Mouse (Mus musculus): ENCODE data around the gene Sdhaf4.

Sdhaf4 gene

DNA sequence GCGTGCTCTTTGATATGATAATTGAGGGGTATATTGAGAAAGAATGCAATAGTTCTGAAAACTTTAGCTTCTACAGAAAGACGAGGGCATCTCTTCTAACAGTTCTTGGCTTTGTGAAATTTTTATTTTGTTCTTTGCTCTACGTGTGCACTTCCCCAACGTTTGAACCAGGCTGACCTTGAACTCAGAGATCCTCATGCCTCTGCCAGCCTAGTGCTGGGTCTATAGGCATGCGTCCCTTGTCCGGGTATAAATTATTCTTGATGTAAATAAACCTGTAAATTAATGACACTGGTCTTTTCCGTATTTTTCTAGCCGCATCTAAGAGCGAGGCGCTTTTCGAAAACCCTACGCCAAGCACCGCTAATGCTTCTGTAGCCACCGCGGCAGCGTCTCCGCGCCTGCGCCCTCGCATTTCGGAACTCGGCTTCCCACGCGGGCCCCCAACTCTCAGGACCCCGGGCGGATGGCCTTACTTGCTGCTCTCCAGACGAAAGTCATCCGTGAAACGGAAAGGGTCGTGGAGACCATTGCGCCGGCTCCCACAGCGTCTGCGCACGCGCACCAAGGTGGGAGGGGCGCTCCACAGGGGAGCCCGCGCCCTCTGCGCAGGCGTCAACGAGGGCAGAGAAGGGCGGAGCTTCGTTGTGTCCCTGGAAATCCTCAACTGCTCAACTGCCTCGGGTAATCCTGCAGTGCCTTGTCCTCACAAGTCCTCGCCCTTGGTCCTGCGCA, at the start of gene Sdhaf4:
TSS of gene Sdhaf4 (minus strand) at position 587 of the 735 bp plus-strand sequence.
- DNase-seq (ENCODE audit: low read depth, low spot score) = peak; percentile 86

DNA sequence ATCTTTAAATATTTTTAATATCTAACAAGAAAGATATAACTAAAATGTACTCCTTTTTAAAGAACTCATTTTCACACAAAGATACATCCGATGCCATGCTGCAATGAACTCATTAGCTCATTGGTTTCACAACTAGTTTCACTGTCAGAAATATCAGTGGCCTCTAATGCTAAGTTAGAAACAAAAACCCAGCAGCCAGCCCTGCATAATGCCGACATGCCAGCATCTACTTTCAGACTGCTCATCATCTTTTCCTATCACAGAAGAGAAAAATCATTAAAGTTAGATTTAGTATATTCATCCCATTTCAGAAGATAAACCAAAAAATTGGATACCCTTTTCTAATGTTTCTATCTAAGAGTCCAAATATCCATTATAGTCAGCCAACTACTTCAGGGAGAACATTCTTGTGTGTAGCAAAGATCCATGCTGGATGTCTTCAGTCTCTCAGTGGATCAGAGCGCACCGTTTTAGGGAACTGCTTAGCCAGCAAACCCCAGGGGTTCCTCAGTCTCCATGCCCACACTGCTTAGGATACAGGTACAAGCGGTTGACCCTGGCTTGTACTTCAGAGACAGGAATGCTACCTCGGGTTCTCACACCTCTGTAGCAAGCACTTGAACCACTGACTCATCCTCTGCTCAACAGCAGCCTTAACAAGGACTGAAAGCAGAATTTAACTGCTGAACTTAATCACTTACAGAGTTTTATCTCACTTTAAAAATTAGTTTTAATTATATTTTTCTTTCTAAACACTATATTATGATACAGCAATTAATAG, 41.5 kb upstream of the Sdhaf4 start:
- DNase-seq (ENCODE audit: low read depth, low spot score) = no peak

DNA sequence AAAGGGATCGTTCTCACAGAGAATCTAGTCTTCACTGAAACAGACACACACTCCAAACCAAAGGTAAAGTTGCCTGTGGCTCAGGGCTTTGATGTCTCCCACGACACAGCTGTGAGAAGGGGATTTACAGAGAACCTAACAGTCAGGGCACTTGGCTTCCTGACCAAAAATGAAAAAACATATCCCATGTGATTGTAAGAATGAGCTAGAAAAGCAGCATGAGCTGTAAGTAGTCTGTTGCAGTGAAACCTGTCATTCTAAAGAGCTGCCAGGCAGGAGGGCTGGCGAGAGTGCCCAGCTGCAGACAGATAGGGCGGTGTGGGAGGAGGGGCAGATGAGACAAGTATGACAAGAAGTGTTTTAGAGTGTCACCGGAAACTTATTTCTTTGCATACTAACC, 40.2 kb upstream of the Sdhaf4 start:
- DNase-seq (ENCODE audit: low read depth, low spot score) = no peak

DNA sequence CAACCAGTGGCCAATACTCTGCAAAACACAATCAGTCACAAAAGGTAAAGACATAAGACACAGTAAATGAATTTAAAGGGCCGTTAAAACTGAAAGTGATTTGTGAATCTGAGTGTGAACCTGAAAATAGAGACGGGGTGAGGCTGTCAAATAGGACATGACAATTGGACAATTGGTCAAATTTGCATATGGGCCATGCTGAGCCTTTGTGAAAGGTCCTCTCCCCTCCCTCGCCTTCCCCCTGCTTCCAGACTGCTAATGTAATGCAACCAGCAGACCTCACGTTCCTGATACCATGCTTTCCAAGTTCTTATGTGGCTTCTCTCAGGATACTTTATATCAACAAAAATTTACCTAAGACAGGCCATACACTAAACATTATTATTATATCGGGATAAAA, 37.6 kb upstream of the Sdhaf4 start:
- peak; percentile 66 for DNase-seq (ENCODE audit: low read depth, low spot score)

GRCm38 (mm10) chr1:24033759-24034423, 28.4 kb upstream of the Sdhaf4 start:
- DNase-seq (ENCODE audit: low read depth, low spot score) = no peak

DNA sequence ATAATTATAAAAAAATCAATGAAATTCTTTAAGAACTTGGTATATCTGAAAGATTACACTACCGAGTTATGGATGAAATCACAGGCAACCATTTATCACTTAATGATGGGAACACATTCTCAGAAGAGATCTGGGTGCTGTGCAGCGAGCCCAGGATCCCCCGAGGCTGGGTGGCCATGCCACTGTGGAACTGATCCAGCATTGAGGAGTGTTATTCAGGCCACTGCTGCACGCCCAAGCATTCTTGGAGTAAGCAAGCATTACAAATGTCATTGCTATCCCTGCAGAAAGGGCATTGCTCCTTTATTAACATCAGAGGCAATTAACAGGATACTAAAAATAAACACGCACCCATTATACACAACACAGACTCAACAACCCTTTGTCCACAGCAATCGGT, 5.4 kb upstream of the Sdhaf4 start:
- no peak for DNase-seq (ENCODE audit: low read depth, low spot score)

DNA sequence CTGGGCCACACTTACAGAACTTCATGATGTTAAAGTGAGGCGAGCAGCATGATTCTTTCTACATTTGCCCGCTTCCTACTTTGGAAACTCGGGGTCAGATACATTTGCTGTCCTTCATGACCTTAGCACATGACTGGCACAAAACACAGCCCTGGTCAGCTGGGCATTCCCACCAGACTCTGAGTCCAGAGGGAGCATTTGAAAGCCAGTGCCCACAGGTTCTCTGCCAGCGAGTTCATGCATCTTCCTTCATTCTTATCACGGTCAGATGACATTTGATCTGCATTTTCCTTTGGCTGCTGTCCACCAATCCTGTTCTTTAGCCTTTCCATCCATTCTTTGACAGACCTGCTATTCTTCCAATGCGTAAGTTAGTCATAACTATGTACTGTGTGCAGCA, 4.6 kb upstream of the Sdhaf4 start:
- DNase-seq (ENCODE audit: low read depth, low spot score) = no peak

GRCm38 (mm10) chr1:24007621-24008020, 2.2 kb upstream of the Sdhaf4 start:
- DNase-seq (ENCODE audit: low read depth, low spot score) = no peak

DNA sequence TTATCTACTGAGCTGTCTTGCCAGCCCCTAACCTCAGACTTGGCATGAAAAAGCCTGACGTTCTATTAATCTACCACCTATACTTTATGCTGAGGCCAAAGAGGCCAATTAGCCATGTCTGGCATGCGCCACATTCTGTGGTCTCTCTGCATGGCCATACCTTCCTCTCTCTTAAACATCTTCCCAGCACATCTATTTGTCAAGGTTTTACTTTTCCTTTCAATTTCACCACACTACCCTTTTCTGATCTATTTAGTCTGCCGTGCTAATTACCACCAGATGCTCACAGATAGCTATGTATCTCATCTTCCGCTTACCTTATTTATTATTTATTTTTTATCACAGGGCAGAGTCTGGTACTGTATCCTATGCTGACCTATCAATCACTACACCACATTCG, 6.1 kb downstream of the Sdhaf4 start:
- DNase-seq (ENCODE audit: low read depth, low spot score) = no peak

GRCm38 (mm10) chr1:23998866-23999265, 6.6 kb downstream of the Sdhaf4 start:
- no peak for DNase-seq (ENCODE audit: low read depth, low spot score)

DNA sequence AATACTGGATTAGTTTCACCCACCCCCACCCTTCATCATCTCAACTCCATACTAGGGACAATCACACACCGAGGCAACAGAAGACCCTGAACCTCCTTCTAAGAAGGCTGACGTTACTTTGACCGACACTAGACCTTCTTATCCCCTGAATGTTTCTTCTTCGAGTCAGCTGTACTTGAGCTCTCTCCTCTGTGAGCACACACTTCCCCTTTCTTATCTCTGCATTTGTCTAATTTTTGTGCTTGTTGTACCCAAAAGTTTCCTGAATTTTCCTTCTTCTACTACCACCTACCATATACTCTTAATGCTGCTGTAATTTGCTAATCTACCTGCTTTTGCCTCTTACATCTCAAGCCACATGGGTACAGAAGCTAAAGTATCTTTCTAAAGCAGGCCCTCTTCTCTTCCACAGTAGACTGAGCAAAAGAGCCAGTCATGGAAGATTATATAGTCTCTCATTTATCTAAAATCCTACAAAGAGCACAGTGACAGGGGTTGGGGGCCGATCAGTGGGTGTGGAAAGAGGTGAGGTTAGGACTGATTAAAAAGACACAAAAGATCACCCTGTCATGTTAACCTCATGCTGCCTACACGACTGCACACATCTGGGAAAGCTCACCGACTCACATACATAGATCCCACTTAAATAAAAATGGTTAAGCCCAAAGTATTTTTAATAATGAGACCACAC, 7.2 kb downstream of the Sdhaf4 start:
- no peak for DNase-seq (ENCODE audit: low read depth, low spot score)

- no peak for DNase-seq (ENCODE audit: low read depth, low spot score)
Measured at GRCm38 (mm10) chr1:23997493-23997892, 8.0 kb downstream of the Sdhaf4 start.

- DNase-seq (ENCODE audit: low read depth, low spot score) = peak; percentile 66
Measured at GRCm38 (mm10) chr1:23995420-23995819, 10.0 kb downstream of the Sdhaf4 start.

DNA sequence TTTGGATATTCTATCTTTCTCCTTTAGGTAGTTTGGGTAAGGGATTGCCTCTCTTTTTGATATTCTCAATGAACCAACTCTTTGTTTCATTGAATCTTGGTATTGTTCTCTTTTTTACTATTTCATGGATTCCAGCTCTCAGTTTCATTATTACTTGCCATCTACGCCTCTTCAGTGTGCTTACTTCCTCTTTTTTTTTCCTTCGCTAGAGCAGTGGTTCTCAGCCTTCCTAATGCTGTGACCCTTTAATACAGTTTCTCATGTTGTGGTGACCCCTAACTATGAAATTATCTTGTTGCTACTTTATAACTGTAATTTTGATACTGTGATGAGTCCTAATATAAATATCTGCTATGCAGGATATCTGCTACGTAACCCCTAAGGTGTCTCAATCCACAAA, 22.3 kb downstream of the Sdhaf4 start:
- DNase-seq (ENCODE audit: low read depth, low spot score) = no peak

- no peak for DNase-seq (ENCODE audit: low read depth, low spot score)
Measured at GRCm38 (mm10) chr1:23978281-23978680, 27.2 kb downstream of the Sdhaf4 start.

GRCm38 (mm10) chr1:23971159-23971558, 34.3 kb downstream of the Sdhaf4 start:
- DNase-seq (ENCODE audit: low read depth, low spot score) = peak; percentile 61

DNA sequence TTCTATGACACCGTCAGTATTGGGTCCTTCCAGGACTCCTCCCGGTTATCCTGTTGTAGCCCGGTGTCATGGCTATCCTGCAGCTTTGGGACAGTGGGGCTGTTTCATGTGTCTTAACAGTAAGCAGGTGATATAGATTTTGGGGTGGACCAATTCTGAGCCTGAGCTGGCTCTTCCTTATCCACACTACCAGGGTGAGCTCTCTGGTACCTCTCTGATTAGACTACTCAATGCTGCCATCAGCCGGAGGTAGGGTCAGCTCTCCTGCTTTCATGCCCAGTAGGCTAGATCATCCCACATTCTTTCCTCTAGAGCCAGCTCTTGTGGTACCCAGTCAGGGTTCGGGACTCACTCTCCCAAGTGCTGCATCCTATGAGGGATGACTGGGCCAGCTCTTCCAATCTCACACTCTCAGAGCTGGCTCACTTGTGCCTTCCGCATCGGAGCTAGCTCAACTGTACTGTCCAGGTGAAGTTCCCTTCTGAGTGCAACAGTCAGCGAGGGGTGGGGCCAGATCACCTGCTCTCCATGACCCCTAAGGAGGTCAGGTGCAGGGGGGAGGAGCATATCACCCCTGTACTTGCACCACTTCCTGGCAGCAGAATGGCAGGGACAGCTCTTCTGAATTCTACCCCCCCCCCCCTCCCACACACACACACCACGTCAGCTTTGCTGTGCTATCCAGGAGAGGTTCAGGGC, 37.3 kb downstream of the Sdhaf4 start:
- DNase-seq (ENCODE audit: low read depth, low spot score) = peak; percentile 51

- DNase-seq (ENCODE audit: low read depth, low spot score) = no peak
Measured at GRCm38 (mm10) chr1:23966226-23966625, 39.2 kb downstream of the Sdhaf4 start.

DNA sequence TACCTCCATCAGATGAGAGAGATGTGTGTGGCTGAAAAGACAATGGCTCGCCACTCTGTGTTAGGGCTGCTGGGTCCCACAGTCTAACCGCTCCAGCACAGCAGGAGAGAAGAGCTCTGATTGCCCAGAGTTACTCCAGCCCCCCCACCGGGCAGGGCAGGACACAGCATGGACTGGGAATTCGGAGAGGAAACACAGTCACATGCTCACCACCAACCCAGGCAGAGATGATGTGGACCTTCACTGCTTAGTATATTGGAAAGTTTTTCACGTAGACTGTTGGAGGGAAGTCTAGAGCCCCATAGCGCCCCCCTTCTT, 46.1 kb downstream of the Sdhaf4 start:
- DNase-seq (ENCODE audit: low read depth, low spot score) = peak; percentile 42

DNA sequence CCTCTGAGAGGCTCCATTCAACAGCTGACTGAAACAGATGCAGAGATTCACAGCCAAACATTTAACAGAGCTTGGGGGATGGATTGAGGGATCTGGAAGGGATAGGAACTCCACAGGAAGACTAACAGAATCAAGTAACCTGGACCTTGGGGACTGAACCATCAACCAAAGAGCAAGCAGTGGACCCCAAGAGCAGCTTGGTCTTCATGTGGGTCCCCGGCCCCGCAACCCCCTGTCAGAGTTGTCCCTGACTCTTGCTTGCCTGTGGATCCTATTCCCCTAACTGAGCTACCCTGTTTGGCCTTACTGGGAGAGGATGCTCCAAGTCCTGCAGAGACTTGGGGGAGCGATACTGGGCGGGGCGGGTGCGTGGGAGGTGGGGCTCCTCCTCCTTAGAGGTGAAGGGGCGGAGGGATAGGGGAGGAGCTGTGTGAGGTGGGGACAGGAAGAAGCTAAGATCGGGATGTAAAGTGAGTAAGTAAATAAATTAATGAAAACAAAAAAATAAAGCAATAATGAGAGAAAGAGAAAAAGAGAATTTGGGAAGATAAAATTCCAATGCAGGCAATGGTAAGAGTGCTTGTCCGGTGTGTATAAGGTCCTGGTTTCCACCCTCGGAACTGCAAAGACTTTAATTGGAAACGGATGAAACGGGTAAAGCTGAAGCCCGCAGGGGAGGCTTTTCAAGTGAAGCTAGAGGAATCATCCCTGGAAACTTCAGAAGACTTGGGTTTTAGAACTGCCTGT, 46.6 kb downstream of the Sdhaf4 start:
- DNase-seq (ENCODE audit: low read depth, low spot score) = peak; percentile 84

DNA sequence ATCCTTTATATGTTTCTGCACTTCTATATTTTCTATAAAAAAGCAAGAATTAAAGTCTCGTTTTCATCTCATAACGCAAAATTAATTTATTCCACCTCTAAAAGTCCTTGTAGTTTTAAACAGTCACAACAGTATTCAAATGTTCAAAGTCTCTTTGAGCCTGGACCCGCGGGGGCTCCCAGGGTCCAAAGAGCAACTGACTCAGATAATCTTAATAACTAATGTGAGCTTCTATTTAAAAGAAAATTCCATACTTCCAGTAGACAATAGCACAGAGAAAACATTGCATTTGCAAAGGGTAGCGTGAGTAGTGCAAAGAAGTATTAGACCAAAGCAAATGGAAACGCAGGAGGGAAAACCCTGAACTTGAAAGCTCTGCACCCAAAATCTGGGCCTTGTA, 47.4 kb downstream of the Sdhaf4 start:
- DNase-seq (ENCODE audit: low read depth, low spot score) = no peak
